Mouse (Mus musculus): ENCODE measurements at regions not wholly inside any gene's neighbourhood (a gene's known extent, or its start where the extent isn't known, plus 50 kb on each side); places are given as distances from the start of the nearest gene placed in this dataset.

DNA sequence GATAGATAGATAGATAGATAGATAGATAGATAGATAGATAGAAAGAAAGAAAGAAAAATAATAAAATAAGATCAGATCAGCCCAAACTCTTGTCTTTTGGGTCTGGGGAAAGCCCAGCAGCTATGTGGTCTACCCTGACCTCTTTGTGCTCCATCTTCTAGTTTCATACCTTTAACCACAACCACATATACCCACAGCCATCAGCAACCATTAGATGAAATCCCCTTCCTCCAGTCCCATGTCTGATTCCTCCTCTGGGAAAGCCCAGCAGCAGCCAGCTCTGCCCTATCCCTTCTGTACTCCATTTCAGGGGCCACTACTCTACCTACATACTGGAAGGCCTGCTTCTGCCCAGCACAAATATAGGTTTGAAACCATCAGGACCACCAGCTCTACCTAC, 69.0 kb upstream of the C1qtnf7 start:
- TF ChIP-seq POLR2A (IDR thresholded peaks at IDR 0.05; ENCODE audit: insufficient read depth, low read depth, low read length): no peak
- TF ChIP-seq CTCF (IDR thresholded peaks at IDR 0.05): no peak
- TF ChIP-seq EP300 (IDR thresholded peaks at IDR 0.05; ENCODE audit: insufficient read depth, low read depth, low read length): no peak
